Mouse (Mus musculus) 416B (cell line): ENCODE measurements around the gene Hdac9.
"Not testable (repeated sequence)": the region's sequence is repeated elsewhere in the genome, so short reads cannot be mapped to it uniquely, and the experiment has no call there.

Experiments used
- DNase-seq: peaks from one replicate; pipeline ENCODE4 v3.0.0; 2011; ENCODE audit warnings: low read depth

The Hdac9 gene

GRCm38 (mm10) chr12:34487666-34488065 is 429.2 kb downstream of the Hdac9 start:
- no peak for DNase-seq

GRCm38 (mm10) chr12:34487021-34487420 is 429.9 kb downstream of the Hdac9 start:
- DNase-seq, result no peak

DNA sequence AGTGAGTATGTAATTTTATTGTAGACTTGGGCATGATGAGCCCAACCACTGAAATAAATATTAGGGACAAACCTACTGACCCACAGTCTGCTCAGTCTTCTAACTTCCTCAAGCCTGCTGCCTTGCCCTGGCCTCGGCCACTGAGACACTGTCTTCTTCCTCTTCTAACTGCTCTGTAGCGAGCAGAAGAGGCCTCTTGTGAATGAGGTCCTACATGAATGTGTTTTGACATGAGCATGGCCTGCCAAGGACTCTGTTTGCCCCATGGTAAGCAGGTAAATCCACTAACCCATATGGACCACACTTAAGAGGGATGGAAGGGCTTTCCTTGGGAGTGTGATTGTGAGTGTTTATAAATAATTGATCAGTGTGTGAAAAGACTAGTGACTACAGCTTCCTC is 430.9 kb downstream of the Hdac9 start:
- peak; percentile 27 for DNase-seq

- DNase-seq, result no peak
Measured at GRCm38 (mm10) chr12:34481702-34482101, 435.2 kb downstream of the Hdac9 start.

DNA sequence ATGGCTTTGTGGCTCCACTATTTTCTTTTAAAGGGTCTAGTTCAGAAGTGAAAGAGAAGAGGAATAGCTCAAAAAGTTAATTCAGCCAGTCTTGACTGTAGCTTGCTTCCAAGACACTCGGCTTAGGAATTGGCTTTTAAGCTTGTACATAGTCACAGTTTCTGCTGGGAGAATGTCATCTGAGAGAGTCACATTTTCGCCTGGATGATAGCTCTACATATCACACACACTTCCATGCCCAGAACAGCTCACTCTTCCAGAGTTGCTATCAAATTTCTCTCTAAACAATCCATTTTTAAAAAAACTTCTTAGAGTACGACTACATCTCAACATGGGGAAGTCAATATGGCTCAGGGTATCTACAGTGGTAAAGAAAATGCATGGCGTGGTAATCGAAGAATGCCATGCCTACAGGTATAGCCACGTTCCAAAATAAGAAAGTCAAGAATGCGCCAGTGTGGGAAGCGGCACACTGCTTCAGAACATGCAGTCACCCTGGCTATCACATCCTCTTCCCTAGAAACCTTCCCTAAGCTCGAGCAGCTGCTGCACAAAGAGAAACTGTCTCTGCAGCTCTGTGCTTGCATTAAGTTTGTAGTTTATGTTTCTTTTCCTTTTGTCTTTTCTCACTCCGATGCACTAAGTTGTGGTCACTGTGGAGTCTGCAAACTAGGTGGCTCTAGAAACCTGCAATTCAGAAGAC is 443.8 kb downstream of the Hdac9 start:
- DNase-seq, result no peak

DNA sequence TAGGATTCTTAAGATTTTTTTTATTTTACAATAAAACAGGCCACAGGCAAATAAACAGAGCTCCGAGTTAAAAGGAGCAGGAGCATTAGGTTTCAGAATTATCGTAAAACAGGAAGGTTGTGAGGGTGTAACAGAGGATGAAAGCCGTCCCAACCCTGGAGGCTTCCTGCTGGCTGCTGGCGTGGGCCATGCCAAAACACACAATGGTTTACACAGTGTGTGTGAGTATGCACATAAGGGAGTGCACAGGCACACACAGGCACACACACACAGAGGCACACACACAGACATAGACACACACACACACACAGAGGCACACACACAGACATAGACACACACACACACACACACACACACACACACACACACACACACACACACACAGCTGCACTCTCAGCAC is 444.4 kb downstream of the Hdac9 start:
- no peak for DNase-seq

- DNase-seq, result no peak
Measured at GRCm38 (mm10) chr12:34461728-34462127, 455.2 kb downstream of the Hdac9 start.

GRCm38 (mm10) chr12:34452643-34453042 is 464.3 kb downstream of the Hdac9 start:
- DNase-seq, result no peak

- DNase-seq, result peak; percentile 62
Measured at GRCm38 (mm10) chr12:34451198-34451597, 465.7 kb downstream of the Hdac9 start.

GRCm38 (mm10) chr12:34444724-34445123 is 472.2 kb downstream of the Hdac9 start:
- DNase-seq, result not testable (repeated sequence)

GRCm38 (mm10) chr12:34440930-34441329 is 476.0 kb downstream of the Hdac9 start:
- no peak for DNase-seq

DNA sequence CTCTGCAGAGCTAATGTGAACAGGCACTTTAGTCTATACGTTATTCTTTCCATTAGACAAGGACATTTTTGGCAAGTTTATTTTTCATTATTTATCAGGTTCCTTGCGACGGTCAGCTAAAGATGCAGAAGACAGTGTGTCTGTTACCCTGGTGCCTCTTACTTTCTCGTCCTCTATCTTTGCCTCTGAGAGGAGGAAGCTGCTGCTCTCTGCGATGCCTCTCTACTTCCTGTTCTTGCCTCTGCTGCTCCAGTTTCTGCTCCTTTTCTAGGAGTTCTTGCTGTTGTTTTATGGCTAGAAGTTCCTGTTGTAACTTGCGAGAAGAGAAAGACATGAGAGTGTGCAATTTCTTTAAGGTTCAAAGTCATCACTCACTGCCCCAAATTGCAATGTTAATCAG is 484.0 kb downstream of the Hdac9 start:
- peak; percentile 30 for DNase-seq

DNA sequence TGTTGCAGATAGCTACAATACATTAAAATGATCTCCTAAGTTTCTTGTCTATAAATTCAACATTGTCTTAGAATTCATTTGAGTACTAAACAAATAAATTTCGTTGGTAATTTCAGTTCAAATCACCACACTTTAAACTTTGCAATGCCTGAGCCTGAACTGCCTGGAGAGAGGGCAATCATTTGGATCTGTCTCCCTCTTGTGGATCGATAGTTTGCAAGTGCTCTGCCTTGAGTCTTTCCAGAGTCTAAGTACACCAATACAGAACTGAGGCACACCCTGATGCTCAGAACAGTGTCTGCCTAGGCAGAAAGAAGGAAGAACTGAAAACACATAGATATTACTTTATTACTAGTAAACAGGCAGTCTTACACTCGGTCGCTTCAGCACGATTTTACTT is 484.4 kb downstream of the Hdac9 start:
- peak; percentile 67 for DNase-seq

DNA sequence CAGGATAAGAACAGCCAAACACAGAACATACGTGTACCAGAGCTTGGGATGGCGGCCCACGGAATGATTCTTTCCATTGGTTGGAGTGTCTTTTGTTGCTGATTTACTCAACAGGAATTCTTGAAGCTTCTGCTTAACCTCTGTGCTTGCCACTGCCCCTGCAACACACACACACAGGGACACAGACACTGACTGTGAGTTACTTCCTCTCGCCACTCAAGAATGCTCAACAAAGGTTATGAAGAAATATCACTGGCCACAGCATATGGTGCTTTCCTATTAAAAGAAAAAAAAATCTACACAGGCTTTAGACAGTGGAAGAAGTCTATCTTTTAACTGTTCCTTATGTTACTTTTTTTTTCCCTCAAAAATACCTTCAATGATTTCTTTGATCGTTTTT is 485.1 kb downstream of the Hdac9 start:
- DNase-seq, result peak; percentile 42

- DNase-seq, result no peak
Measured at GRCm38 (mm10) chr12:34425468-34425867, 491.4 kb downstream of the Hdac9 start.

DNA sequence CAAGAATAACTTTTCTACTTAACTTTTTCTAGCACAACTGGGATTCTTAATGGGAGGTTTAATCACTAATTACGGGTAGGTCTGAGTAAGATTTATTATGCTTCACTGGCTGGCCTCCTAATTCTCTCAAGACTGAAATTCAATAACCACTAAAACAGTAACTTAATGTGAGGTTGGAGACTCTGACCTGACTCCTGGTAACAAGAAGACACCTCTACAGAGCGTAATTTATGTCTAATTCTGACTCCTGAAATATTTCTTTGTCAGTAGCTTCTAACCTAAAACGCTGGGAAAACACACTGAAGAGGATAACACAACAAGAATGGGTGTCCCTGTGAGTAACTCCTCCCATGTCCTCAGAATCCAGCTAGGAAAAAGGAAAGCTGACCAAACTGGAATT is 508.8 kb downstream of the Hdac9 start:
- DNase-seq, result no peak

DNA sequence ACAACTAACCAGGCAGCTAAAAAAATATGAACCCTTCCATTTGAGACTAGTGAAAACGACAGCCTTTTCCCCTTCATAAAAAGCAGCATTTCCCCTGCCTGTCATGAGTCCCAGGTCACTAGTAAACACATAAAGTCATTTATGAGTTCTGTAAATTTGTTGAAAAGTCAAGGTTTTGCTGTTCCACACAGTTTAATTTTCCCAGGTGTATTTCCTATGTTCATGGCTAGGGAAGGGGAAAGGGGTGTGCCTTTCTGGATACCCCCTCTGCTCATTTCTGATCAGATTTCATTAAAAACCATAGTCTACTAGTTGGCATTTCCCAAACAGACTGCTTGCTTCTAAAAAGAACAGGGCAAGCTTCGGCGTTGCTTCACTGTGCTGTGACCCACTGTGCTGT is 509.8 kb downstream of the Hdac9 start:
- no peak for DNase-seq

DNA sequence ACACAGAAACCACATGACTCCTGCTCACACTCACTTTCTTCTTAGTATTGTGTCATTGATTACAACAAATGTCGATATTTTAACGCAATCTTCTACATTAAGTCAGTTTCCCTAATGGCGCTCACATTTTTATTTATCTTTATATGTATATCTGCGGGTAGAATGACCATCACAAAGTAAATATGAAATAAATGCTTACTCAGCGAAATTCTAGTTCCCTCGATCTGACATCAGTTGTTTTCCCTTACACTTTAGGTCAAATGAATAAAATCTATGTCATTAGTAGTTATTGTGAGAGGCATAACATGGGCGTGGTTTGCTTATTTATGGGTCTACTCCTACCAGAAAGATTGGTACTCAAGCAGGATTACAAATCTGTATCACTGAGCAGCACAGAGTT is 514.8 kb downstream of the Hdac9 start:
- no peak for DNase-seq

DNA sequence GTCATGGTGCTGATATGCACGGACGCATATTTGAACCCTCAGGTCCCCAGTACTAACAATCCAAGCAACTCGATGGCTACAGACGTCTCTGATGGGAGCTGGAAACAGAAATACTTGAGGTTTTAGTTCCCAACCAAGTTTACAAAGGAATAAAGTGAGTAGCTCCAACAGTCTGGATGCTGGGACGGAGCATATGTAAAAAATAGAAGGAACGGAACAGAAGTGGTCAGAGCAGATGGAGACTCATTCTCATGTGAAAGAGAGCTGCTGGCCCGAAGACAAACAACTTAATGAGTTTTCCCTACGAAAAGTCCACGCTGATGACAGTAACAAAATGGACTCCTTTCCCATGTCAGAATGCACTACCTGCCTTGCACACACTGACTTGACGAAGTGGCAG is 518.3 kb downstream of the Hdac9 start:
- DNase-seq, result no peak

DNA sequence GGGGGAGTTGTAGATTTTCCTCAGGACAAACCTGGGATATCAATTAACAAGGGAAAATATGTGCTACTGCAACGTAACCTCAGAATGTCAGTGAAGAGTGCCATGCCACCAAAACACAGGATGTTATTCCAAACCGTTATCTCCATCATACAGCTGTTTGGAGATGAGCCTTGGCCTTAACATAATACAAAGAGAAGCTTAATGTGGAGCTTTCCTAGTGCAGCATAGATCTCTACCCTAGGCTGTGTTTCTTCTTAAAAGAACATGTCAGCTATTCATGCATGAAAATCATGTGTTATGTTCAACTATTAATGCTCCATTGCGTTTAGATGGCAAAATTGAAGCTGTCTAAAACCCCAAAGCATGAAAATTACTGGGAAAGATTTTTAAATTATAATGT is 522.6 kb downstream of the Hdac9 start:
- DNase-seq, result no peak

GRCm38 (mm10) chr12:34379681-34380080 is 537.2 kb downstream of the Hdac9 start:
- DNase-seq, result no peak

- DNase-seq, result peak; percentile 26
Measured at GRCm38 (mm10) chr12:34378637-34379036, 538.3 kb downstream of the Hdac9 start.

- DNase-seq, result no peak
Measured at GRCm38 (mm10) chr12:34351906-34352305, 565.0 kb downstream of the Hdac9 start.

DNA sequence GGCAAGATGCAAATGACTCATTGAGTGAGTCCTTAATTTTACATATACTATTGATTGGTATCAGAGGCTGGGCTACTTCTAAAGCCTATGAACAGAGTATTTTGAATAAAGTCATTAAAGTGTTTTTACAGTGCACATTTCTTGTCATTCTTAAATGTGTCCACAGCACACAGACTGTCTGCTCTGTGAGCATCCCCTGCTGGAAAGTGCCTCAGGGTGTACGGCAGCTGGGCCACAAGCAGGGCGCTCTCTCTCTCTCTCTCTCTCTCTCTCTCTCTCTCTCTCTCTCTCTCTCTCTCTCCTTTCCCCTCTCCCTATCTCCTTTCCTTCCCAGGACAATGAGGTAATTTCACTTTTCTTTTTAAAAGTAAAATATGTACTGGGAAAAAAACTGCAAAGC is 569.4 kb downstream of the Hdac9 start:
- no peak for DNase-seq
